Mouse (Mus musculus) small intestine, adult 2 months (tissue): Measurements from ENCODE around the gene Ptpro. TPM values are rescaled to one million over a fixed set of nuclear protein-coding genes. Genes with fewer than 3 reads are reported as not detected.
A peak's percentile ranks its signal among the peaks of the same experiment; 100 is the strongest.

ENCODE experiments used
- H3K27ac ChIP-seq: fragments of 200-500 bp; 2 replicates; pipeline ENCODE4 v1.5.1; 2012; ENCODE audit warnings: low read depth, low read length, control low read depth, inconsistent platforms; ENCODE audit not compliant: insufficient read depth
- H3K27me3 ChIP-seq: fragments of 200-500 bp; 2 replicates; pipeline ENCODE4 v1.6.1; 2012; ENCODE audit warnings: mild to moderate bottlenecking, moderate library complexity, low read length, inconsistent platforms; ENCODE audit not compliant: control insufficient read depth, insufficient read depth
- H3K36me3 ChIP-seq: fragments of 200-500 bp; 2 replicates; pipeline ENCODE4 v1.6.1; 2012; ENCODE audit warnings: mild to moderate bottlenecking, low read length, control low read depth, inconsistent platforms; ENCODE audit not compliant: control insufficient read depth, insufficient read depth
- H3K4me1 ChIP-seq: fragments of 200-500 bp; 2 replicates; pipeline ENCODE4 v1.6.1; 2012; ENCODE audit warnings: low read length, inconsistent platforms, mixed read lengths; ENCODE audit not compliant: control insufficient read depth, insufficient read depth, insufficient read length
- H3K4me3 ChIP-seq: fragments of 200-500 bp; 2 replicates; pipeline ENCODE4 v1.5.1; 2012; ENCODE audit warnings: low read depth, mild to moderate bottlenecking, control low read depth, inconsistent platforms, low read length, moderate library complexity
- CTCF ChIP-seq: fragments of 200-500 bp; IDR thresholded peaks from 2 replicates; pipeline ENCODE4 v1.5.1; 2012; ENCODE audit warnings: low read depth, mild to moderate bottlenecking, control low read depth, inconsistent platforms, low read length, moderate library complexity, mixed read lengths; ENCODE audit not compliant: insufficient replicate concordance, insufficient read length; ENCODE audit errors: extremely low read depth
- POLR2A ChIP-seq: fragments of 200-500 bp; IDR thresholded peaks from 2 replicates; pipeline ENCODE4 v1.6.1; 2012; ENCODE audit warnings: low read depth, mild to moderate bottlenecking, control low read depth, inconsistent platforms, low read length, moderate library complexity
- WGBS: fragments of 180-500 bp; shearing (Covaris S2); methylation state at CpG from one replicate; pipeline ENCODE4 v1.1.7; 2018; 5-methylcytosine and 5-hydroxymethylcytosine counted together
- polyA plus RNA-seq: library from polyadenylated mRNA; depleted of rRNA; stranded (reverse); fragments of >200 nt; gene quantifications from 2 replicates; pipeline ENCODE4 v1.2.3, GENCODE M21; 2012

The Ptpro gene
- polyA plus RNA-seq, 1 experiment: 0.55 TPM

DNA sequence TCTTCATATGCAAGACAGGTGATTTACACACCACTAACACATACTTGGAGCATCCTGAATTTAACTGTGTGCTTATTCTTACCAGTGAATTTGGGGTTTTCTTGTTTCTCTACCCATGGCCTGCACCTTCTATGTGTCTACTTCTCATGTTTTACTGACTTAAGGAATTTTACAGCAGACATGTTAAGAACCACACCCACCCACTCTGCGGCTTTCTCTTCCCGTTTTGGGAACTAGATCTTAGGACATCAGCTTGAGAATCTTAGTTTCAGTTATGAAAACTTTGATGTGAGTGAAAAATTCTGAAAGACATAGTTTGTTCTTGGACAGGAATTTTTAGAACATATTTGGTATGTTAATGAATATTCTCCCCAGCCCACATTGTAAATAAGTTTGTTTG, 153.6 kb downstream of the Ptpro start:
- Histone ChIP-seq H3K4me3 (no peak overlapping the region), H3K4me1 (no peaks in the 10 kb centered on the region), H3K27me3 (no peaks in the 10 kb centered on the region), H3K27ac (no peak overlapping the region), H3K36me3 (no peaks in the 10 kb centered on the region)
- WGBS: 68% methylated on average over 2 of the region's 2 CpGs
- TF ChIP-seq POLR2A (no peak), CTCF (no peak)

DNA sequence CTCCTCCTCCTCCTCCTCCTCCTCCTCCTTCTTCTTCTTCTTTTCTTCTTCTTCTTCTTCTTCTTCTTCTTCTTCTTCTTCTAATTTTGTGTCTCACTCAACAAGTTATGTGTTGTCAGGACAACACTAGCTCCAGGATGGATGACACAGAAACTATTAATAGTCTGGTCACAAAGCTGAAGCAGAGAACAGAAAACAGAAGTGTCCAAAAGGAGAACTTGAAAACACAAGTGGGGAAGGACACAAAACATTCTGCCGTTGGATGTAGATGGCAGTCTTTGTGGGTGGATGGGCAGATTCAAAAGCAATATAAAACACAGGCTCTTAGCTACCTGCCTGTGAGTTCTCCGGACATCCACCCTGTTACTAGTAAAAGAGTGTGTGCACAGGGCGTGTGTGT, 158.4 kb downstream of the Ptpro start:
- H3K27ac ChIP-seq: peak overlapping the region; percentile 15; the same call in 1 of the 2 replicates
- H3K4me1 ChIP-seq: no peaks in the 10 kb centered on the region
- no peak overlapping the region for H3K4me3 ChIP-seq
- no peaks in the 10 kb centered on the region for H3K27me3 ChIP-seq
- no peak for TF ChIP-seq POLR2A
- TF ChIP-seq CTCF: no peak
- no peaks in the 10 kb centered on the region for H3K36me3 ChIP-seq
- WGBS: 70% methylated on average over 3 of the region's 3 CpGs

- no peaks in the 10 kb centered on the region for H3K4me1 ChIP-seq
- TF ChIP-seq POLR2A (no peak), CTCF (no peak)
- no peaks in the 10 kb centered on the region for H3K27me3 ChIP-seq
- H3K36me3 ChIP-seq: no peaks in the 10 kb centered on the region
- no peak overlapping the region for H3K27ac ChIP-seq
- no peak overlapping the region for H3K4me3 ChIP-seq
- WGBS: 78% methylated on average over 2 of the region's 2 CpGs
Observed at GRCm38 (mm10) chr6:137411901-137412378, 159.8 kb downstream of the Ptpro start.

- Histone ChIP-seq H3K4me1 (no peaks in the 10 kb centered on the region), H3K27me3 (no peaks in the 10 kb centered on the region), H3K36me3 (no peaks in the 10 kb centered on the region), H3K4me3 (no peak overlapping the region), H3K27ac (no peak overlapping the region)
- 17% methylated on average over 2 of the region's 2 CpGs for WGBS
- TF ChIP-seq CTCF: no peak
- TF ChIP-seq POLR2A: no peak
Observed at GRCm38 (mm10) chr6:137413045-137413444, 160.9 kb downstream of the Ptpro start.

DNA sequence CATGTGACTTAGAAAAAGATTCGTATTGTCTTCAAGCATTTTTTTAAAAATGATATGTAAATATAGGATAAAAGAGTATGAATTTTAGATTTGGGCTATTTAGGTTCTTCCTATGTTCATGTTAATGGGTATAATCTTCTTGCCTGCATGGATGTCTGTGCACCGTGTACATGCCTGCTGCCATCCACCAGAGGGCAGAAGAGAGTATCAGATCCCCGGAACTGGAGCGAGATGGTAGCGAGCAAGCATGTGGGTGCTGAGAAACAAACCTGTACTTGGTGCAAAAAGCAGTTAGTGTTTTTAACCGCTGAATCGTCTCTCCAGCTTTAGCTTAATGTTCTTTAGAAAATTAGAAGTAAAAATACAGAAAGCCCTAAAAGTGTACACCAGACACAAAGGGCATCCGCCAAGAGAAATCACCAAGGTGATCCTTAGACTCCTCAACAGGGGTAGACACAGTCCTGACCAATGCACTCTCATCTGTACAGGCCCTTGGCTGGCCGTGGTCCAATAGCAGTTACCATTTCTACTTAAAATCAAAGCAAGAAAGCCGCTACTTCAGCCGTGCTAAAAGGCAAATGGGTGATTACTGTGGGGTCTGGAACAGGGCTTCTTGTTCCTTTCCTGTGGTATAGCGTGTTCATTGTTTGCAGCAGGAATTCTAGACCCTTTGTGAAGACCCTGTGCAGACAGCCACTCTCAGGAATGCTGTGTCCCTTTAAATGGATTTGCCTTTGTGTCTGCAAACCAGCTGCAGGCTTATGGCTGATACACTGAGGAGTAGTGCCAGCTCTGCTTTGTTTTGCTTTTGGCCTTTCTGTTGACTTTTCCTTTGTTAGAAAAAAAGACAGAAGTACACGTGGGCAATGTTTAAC, 162.6 kb downstream of the Ptpro start:
- Histone ChIP-seq H3K27me3 (no peaks in the 10 kb centered on the region), H3K4me3 (no peak overlapping the region), H3K27ac (no peak overlapping the region), H3K36me3 (no peaks in the 10 kb centered on the region), H3K4me1 (no peaks in the 10 kb centered on the region)
- peak; percentile 84; the same call in 1 of the 2 replicates for TF ChIP-seq CTCF
- TF ChIP-seq POLR2A: no peak
- 63% methylated on average over 13 of the region's 13 CpGs for WGBS

- no peak for TF ChIP-seq POLR2A
- no peak for TF ChIP-seq CTCF
Observed at GRCm38 (mm10) chr6:137422777-137423176, 170.7 kb downstream of the Ptpro start.

DNA sequence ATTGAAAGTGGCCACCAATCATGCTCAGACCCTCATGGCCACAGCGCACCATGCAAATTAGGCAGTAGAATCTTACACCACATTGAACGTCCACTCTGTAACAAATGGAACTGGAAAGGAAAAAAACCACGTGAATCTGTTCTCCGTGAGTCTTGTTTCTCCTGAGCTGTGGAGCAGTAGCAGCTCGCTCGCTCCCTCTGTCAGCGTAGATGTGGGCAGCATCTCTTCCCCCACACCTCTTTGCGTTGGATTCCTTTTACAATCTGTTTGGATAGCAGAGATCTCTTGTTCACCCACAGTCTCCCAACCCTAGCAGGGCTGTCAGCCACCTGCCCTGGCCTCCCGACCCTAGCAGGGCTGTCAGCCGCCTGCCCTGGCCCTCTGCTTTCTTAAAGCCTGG, 171.7 kb downstream of the Ptpro start:
- no peak overlapping the region for H3K4me3 ChIP-seq
- H3K27me3 ChIP-seq: no peaks in the 10 kb centered on the region
- no peak overlapping the region for H3K27ac ChIP-seq
- no peaks in the 10 kb centered on the region for H3K36me3 ChIP-seq
- no peak for TF ChIP-seq POLR2A
- no peak for TF ChIP-seq CTCF
- 89% methylated on average over 10 of the region's 10 CpGs for WGBS
- H3K4me1 ChIP-seq: no peaks in the 10 kb centered on the region

More at GRCm38 (mm10) chr6:137422777-137423176, 170.7 kb downstream of the Ptpro start:
- Histone ChIP-seq H3K36me3 (no peaks in the 10 kb centered on the region), H3K27ac (no peak overlapping the region), H3K4me1 (no peaks in the 10 kb centered on the region), H3K4me3 (no peak overlapping the region), H3K27me3 (no peaks in the 10 kb centered on the region)
- WGBS: 85% methylated on average over 4 of the region's 4 CpGs
